Mouse (Mus musculus) adrenal gland (tissue): ENCODE measurements at regions not wholly inside any gene's neighbourhood (a gene's known extent, or its start where the extent isn't known, plus 50 kb on each side); places are given as distances from the start of the nearest gene placed in this dataset.

Experiments used
- intact Hi-C: fragments of 180-260 bp; cut with DNase I; formaldehyde crosslinking; loops from one replicate; pipeline ENCODE4 v1.15.1; 2025

DNA sequence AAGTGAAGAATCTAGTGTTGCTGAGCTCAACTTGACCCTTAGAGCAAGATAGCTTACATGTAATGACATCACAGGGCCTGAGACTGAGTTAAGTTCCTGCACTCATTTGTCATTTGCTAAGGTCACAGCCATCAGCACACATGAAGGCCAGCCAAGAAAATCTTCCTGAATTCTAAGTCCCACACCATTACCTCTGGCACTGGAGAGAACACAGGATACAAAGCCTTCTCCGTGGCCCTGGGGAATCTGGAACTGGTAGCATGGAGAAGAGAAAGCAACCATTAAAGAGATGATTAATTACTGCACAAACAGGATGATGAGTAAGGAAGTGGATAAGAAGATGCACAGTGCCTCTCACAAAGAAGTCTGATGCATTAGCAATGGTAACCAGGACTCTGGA is 232.0 kb downstream of the Wdr72 start:
- intact Hi-C loops = no loop called here

DNA sequence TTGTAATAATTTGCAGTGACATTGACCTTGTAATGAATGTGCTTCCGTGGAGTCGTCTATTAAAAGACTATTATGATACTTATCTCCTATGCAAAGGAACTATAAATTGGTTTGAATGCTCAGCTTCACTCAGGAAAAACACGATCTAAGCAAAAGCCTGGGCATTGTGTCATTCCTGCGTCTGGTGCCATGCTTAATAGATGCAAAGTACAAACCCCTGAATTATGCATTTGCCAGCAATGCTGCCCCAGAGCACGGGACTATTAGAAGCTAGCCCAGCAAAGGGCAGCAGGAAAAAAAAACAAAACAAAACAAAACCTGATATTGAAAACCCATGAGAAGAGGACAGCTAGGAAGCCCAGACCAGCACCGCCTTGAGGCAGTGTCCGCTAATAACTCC is 234.9 kb downstream of the Wdr72 start:
- intact Hi-C loops = no loop called here

DNA sequence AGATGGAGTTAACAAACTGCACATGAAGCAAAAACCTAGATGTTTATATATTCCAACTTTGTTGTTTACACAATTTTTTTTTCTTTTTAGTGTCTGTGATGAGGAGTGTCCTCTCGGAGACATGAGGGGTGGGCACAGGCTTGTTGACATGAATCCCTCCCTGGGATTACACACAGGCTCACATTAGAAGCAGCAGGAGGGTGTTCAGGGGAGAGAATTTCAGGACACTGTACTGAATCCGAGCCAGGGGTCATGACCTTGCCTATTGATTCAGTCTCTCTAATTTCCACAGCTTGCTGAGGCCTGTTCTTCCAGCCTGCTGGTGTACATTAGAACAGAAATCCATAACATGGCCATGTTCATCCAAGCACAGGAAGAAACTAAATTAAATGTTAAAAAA is 238.6 kb downstream of the Wdr72 start:
- intact Hi-C loops = no loop called here

DNA sequence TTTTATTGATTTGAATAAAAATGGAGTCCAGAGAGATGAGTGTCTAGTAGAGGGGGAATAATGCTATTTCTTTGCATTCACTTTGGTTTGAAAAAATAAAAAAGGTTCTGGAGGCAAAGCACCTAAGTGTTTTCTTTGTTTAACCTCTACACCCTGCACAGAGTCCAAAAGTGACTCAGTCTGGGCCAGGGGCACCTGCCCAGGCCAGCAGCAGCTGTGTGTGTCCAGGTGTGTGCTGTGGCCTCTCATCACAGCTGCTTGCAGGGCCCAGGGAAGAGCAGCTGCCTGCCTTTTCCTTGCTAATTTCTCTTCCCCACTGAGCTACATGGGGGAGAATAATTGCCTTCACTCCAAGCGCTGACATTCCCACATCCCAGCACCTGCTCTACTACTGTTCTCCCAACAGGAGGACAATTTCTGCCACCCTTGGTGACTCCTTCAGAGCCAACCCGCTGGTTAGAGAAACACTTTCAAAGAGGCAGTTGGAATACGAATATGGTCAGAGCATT is 255.8 kb downstream of the Wdr72 start:
- intact Hi-C loops = no loop called here

DNA sequence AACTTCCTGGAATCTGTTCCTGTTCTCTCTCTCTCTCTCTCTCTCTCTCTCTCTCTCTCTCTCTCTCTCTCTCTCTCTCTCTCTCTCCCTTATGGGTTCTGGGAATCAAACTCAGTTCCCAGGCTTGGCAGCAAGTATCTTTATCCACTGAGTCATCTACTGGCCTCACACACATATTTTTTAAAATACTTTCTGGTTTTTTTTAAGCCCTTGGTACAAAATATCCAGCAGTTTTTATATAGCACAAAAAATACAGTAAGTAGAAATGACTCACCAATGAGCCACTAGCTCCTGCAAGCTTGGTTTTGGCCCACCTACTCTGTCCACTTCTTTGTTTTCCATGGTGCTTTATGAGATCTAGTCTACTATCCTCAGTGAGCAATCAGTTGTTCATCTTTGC is 266.0 kb downstream of the Wdr72 start:
- intact Hi-C loops = no loop called here

DNA sequence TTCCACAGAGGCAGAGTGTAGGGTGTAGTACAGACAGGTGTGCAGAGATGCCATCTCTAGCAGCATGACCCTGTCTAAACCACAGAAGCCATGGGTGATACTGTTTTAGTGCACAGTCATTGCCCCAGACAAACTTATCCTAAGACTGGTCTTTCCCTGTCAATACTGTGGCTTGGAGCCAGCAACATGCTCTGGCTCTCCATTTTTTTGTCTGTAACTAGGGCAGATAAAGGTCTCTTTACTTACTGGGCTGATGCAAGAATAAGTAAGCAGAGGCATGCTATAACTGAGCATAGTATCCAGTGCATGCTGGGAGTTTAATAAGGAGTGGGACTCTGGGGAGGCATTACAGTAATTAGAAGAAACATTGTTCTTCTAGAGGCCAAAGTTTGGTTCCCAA is 267.0 kb downstream of the Wdr72 start:
- intact Hi-C loops = no loop called here

DNA sequence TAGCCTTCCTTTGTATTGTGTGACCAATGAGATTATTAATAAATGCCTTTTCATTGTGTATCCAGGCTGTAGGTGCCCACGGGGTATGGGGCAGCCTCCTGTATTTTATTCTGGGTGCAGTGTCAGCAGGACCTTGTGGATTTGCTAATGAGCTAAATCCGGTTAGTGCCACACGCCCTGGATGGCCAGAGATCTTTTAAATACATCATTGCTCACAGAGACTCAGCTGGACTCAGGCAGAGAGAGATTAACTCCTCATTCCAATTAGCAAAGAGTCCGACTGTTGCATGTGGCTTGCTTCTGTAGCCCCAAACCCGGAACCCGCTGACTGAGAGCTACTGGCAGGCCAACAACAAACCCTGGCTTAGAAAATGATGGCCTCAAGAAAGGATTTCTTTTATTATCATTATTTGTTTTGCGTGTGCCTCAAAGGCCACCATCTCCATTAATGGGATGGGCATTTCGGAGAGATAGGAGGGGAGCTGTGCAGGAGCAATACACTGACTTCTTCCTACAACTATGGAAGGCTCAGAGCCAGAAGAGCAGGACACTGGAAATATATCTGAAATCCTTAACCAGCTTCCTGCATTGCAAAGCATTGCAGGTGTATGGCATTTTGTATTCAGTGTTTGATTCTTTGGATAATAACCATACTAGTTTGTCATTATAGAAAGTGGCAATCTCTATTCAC is 274.2 kb downstream of the Wdr72 start:
- intact Hi-C loops = no loop called here

DNA sequence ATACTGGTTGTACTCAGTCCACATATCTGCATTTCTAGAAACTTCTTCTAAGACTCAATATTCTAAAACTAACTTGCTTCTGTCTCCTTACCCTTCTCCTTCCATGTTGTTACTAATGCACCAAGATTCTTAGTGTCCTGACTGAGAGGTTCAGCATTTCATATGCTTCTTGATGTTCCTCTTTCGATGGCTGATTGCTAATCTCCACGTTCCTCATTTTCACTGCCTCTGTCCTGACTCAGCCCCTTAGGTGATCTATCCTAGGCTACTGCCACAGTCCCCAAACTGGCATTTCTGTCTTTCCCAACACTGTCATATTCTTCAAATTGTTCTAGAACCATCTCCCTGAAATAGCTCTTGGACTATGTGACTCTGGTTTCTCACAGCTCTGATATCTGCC is 315.4 kb downstream of the Wdr72 start:
- intact Hi-C loops = no loop called here

DNA sequence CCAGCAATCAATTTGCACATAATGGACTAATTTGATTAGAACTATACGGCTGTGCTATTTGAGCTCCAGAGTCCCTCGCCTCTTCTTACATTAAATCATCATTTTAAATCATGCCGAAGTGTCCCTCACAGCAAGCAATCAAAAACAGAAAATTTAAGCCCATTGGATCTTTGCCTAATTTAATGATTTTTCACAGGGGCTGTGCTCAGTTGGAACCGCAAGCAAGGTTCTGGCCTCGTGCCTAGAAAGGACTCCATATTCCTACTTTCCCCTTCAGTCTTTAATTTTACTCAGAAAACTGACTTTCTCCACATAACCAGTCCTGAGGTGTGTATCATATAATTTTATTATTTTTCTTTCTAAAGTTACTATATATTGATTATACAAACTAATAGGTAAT is 339.8 kb downstream of the Wdr72 start:
- intact Hi-C loops = no loop called here

DNA sequence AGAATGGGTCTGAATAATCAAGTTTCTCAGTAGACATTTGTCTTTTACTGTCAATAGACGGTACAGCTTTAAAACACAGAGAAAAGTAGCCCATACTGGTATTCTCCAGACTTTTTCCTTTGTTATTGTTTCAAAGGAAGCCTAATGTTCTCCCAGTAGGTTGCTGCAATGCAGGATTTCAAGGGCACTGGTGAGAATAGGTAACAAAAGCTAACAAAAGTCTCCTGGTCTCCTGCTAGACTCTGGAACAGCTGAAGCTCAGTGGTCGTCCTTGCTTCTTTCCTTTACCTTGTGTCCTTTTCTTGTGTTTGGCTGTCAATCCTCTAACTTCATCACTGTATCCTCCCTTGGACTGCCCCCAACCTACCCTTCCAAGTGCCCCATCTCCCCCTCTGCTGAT is 350.9 kb downstream of the Wdr72 start:
- intact Hi-C loops = no loop called here

DNA sequence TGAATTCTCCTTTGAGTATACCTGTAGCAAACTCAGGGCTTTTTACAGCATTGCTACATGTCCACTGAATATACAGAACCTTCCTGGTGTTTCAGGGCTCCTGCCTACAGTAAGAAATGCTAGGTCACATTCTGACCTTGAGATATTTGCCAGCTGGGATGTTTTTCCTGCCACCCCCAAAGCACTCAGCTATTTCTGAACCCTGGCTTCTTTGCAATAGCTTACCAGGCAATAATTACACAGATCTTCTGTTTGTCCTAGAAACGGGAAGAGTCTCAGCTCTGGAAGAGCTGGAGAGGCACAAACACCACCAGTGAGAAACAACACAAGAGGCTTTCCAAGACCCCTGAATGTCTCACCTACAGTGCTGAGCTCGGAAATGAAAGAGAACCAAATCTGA is 366.7 kb downstream of the Wdr72 start:
- intact Hi-C loops = no loop called here

DNA sequence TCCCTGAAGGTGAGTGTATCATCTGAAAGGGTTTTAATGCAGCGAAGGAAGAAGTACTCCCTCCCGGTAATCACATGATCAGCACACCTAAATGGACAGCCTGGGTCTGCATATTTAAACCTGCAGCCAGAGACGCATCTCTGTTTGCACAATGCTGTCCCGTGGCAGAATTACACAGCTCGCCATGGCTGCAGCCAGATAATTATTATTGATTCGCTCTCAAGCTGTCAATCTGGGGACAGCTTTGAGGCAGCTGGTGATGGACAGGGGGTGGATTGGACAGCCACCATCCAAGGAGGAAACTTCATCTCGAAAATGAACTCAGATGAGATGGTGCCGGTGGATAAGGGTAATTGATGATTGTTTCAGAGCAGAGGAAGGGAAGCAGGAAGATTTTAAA is 369.1 kb downstream of the Wdr72 start:
- intact Hi-C loops = no loop called here

DNA sequence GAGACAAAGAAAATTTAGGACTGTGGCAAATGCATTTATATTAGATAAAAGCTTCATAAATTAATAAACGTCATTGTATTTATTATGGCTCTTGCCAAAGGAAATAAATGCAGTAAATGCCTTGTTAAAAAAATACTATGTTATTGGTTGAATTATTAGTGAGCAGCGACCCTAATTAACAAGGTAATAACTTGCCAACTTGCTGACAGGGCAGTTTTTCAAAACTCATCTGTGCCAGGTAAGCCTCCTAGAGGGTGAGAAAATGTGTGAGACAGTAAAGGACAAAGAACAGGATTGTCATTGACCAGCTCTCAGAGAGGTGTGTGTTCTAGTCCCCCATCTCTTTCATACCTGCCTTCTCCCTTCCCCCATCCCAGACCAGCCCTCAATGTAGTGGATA is 347.8 kb upstream of the Onecut1 start:
- intact Hi-C loops = no loop called here

DNA sequence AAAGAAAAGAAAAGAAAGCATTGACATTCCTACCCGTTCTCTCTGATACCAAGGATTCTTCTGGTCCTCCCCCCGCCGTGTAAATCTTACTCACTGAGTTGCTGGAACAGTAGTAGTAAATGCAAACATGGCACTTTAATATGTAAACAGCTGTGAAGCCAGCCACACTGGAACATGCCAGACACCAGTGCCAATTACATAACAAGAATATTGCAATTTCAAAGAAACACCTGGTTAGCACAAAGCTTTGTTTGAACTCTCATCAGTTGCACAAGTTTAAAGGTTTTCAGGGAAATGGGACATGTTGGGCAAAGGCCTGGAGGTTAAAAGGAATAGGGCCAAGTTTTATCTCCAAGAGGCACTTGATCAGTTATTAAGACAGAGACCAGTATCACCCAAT is 333.2 kb upstream of the Onecut1 start:
- intact Hi-C loops = no loop called here

DNA sequence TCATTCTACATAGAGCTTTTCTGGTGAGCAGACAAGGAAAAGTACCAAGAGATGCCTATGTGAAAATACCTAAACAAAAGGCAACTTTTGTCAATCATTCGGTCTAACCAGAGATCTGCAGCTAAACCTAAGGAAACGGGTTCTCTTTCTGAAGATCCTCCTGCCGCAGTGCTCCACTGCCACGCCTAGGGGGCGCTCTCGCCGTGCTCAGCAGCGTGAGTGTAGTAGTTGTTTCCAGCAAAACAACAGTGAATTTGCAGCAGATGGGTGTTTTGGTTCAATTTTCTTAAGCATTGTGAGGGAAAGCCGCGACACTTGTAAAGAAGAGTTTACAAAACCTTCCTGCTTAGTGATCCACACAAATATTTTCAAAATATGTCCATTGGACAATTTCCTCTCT is 331.4 kb upstream of the Onecut1 start:
- intact Hi-C loops = loop anchor here (5.0 to 10.0 kb wide), 2 partner anchors 246 to 337 kb away; no protein-coding TSS in a partner anchor

DNA sequence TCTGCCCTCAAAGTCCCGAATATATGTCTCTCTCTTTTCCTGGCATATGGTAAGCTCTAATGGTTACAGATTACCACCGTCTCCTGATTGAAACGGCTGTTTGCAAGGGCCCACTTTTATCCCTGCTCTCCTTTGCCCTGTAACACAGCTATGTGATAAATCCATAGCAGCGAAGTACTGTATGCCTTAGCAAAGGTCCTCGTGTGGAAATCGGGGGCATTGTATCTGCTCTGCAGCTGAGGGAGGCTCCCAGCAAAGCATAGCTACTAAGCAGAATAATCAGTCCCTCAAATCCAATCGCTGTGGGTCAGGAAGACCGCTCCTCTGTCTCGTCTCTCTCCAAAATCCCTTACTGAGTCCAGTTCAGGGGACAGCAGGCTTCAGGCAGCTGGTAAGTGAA is 331.0 kb upstream of the Onecut1 start:
- intact Hi-C loops = loop anchor here (5.0 to 10.0 kb wide), 2 partner anchors 246 to 337 kb away; no protein-coding TSS in a partner anchor

DNA sequence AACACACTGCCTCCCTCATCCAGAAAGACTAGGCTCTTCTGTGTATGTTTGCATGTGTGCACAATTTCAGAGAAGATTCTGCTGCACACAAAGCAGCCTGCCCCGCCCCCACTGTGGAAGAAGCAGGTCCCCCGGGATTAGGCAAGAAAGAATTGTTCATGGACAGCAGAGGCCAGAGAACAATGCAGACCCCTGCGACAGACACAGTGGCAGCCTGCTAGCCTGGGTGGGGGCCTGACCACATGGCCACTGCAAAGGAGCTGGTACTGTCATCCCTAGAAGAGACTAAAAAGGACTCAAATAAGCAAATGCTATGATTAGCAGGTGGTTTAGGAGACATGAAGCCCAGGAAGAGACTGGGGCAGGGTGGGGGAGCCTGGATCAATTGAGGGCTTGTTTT is 329.7 kb upstream of the Onecut1 start:
- intact Hi-C loops = loop anchor here (5.0 to 10.0 kb wide), 2 partner anchors 247 to 335 kb away; no protein-coding TSS in a partner anchor

DNA sequence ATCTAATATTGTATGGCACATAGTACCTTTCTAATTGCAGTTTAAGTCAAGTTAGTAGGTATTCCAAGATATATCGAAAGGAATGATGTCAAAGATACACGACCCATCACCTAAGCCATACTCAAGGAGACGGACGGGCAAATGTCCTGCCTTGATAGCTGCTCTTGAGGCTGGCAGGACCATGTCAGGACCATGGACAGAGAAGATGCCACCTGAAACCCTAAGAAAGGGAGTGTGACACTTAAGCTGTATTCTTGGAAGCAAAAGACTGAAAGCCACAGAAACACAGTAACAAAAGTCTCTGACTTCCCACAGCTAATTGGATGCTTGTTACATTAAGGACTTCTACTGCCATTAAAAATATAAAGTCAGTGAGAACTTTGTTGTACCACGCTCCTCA is 326.7 kb upstream of the Onecut1 start:
- intact Hi-C loops = loop anchor here (5.0 to 10.0 kb wide), 2 partner anchors 250 to 332 kb away; no protein-coding TSS in a partner anchor

DNA sequence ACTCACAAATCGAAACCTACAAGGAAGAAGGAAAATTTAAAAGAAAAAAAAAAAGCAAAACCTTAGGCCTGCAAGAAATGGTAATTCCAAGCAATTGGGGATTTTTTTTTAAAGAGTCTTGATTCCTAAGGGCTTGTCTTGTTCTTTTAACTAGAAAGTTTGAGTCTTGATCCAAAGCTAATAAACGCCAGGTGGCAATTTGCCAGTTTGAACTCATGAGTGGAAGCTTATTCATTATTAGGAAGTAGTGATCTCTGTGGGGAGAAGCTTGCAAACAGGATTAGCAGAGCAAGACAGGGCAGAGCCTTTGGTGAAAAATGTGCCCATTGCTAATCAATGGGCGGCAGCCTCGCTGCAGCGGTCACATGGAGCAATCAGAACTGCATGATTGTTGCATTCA is 305.6 kb upstream of the Onecut1 start:
- intact Hi-C loops = no loop called here

DNA sequence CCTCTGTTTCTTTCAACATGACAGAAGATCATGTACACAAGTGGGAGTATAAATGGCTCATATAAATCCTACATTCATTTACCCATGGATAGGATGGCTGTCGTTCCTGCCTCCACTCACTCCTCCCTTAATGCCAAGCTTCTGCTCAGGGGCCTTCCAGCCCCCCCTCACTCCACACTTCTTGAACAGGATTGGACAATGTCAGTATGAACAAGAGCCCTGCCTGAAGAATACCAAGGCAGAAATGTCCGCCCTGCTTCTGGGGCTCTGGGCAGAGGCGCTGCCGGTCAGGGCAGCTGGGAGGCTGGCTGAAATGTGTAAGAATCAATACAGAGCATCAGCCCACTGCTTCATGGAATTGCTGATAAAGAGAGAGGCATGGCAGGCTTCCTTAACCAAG is 269.0 kb upstream of the Onecut1 start:
- intact Hi-C loops = no loop called here

DNA sequence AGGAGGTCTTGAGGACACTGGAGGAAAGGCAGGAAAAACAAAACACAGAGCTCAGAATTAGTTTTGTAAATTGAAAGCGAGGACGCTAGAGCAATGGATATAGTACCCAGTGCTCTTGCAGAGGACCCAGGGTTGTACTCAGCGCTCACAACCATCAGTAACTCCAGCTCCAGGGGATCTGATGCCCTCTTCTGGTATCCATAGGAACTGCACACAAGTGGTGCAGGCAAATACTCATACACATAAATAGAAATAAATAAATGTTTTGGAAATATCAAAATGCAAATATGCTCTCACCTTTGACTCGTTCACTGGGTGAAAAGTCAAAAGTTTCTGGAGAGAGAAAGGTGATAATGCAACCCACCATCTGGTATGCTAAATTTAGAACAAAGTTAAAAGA is 267.8 kb upstream of the Onecut1 start:
- intact Hi-C loops = no loop called here

DNA sequence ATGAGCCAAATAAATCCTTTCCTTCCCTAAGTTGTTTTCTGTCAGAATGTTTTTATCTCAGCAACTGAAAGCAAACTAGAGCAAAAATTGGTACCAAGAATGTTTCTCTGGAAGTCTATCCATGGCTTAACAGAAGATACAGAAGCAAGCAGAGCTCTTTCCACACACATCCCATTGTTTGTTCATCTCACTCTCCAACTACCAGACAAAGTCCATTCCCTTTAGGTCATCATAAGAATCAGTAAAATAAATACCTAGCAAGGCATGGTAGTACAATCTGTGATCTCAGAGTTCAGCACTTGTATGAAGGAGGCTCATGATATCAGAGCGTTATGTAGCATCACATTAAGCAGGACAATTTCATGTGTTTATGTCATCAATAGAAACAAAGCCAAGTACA is 257.3 kb upstream of the Onecut1 start:
- intact Hi-C loops = no loop called here

DNA sequence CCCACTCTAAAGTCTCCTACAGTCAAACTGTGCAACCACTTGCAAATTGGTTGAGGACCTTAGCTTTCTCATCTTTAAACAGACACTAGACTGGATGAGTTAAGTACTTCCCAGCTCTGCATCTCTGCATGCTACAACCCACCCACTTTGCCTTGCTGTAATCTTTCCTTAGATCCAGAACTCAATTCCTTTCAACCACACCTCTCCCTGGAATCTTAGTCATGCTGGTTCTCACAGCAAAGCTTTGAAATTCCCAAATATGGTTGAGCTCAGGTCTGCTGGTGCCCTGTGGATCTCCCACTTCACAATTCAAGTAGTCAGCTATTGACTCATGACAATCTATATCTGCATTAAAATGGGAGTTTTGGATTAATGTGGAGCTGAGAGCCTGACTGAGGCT is 239.8 kb upstream of the Onecut1 start:
- intact Hi-C loops = no loop called here
